Mouse (Mus musculus) fibroblast of lung, adult 2 months (primary cell): ENCODE measurements around the gene 4930558C23Rik.
"Not testable (repeated sequence)": the region's sequence is repeated elsewhere in the genome, so short reads cannot be mapped to it uniquely, and the experiment has no call there.

ENCODE experiments used
- DNase-seq: peaks from one replicate; pipeline ENCODE4 v3.0.0-alpha.2; 2011; ENCODE audit warnings: low read depth

4930558C23Rik gene

GRCm38 (mm10) chr3:95373208-95373607, 29.4 kb downstream of the 4930558C23Rik start:
- no peak for DNase-seq

- no peak for DNase-seq
Measured at GRCm38 (mm10) chr3:95370101-95370500, 32.5 kb downstream of the 4930558C23Rik start.

- DNase-seq, result peak; percentile 8
Measured at GRCm38 (mm10) chr3:95360276-95360675, 42.4 kb downstream of the 4930558C23Rik start.

- no peak for DNase-seq
Measured at GRCm38 (mm10) chr3:95357746-95358145, 44.9 kb downstream of the 4930558C23Rik start.

GRCm38 (mm10) chr3:95356701-95357449, 45.8 kb downstream of the 4930558C23Rik start, which contains the start of gene Setdb1:
TSS of gene Setdb1 (minus strand) at chr3:95357202.
- DNase-seq, result peak; percentile 78

- not testable (repeated sequence) for DNase-seq
Measured at GRCm38 (mm10) chr3:95355911-95356544, 46.6 kb downstream of the 4930558C23Rik start.

- peak; percentile 14 for DNase-seq
Measured at GRCm38 (mm10) chr3:95349491-95349890, 53.1 kb downstream of the 4930558C23Rik start.

- not testable (repeated sequence) for DNase-seq
Measured at GRCm38 (mm10) chr3:95348343-95348742, 54.3 kb downstream of the 4930558C23Rik start.

GRCm38 (mm10) chr3:95346454-95346853, 56.2 kb downstream of the 4930558C23Rik start:
- no peak for DNase-seq

GRCm38 (mm10) chr3:95343356-95344000, 59.2 kb downstream of the 4930558C23Rik start:
- DNase-seq, result not testable (repeated sequence)

GRCm38 (mm10) chr3:95338251-95338650, 64.4 kb downstream of the 4930558C23Rik start:
- no peak for DNase-seq

GRCm38 (mm10) chr3:95337345-95337744, 65.3 kb downstream of the 4930558C23Rik start:
- DNase-seq, result no peak
